Mouse (Mus musculus) stomach, postnatal 0 days (tissue): ENCODE results near the gene Erlin1.

Experiments used
- CTCF ChIP-seq: IDR thresholded peaks from 2 replicates; pipeline ENCODE4 v1.5.1; 2016; ENCODE audit warnings: antibody characterized with exemption, low read depth, mild to moderate bottlenecking, moderate library complexity
- EP300 ChIP-seq: optimal IDR thresholded peaks from 2 replicates; pipeline ENCODE3; 2016; ENCODE audit warnings: antibody characterized with exemption

- no peak for TF ChIP-seq EP300
- no peak for TF ChIP-seq CTCF
Measured at GRCm38 (mm10) chr19:44117793-44118192, 48.2 kb upstream of the Erlin1 start.
